Mouse (Mus musculus): ENCODE data around the gene Ctnna3. TPM values are rescaled to one million over a fixed set of nuclear protein-coding genes. Genes with fewer than 3 reads are reported as not detected.

Gene Ctnna3
- polyA plus RNA-seq, 1 experiment from 2014 or later = 0.40 TPM

GRCm38 (mm10) chr10:63457292-63458128 lies 27.6 kb downstream of the Ctnna3 start:
- DNase-seq (ENCODE audit: low spot score) = no peak
- H3K36me3 ChIP-seq (ENCODE audit: control insufficient read depth, insufficient read depth, low read length) = no peaks in the 10 kb centered on the region
- no peak overlapping the region for H3K9ac ChIP-seq (ENCODE audit: low read depth, low read length)
- no peak overlapping the region for H3K27ac ChIP-seq (ENCODE audit: low read depth, low read length)
- no peaks in the 10 kb centered on the region for H3K9me3 ChIP-seq (ENCODE audit: control insufficient read depth, low read length)
- ATAC-seq (replicated peaks; ENCODE audit: low FRiP score) = no peak
- H3K4me3 ChIP-seq (ENCODE audit: low read depth, low read length) = no peak overlapping the region
- no peak overlapping the region for H3K4me2 ChIP-seq
- H3K27me3 ChIP-seq (replicated peaks; ENCODE audit: control insufficient read depth, insufficient read depth, low read length) = no peaks in the 10 kb centered on the region
- WGBS = 53% methylated on average over 17 of the region's 17 CpGs
- H3K4me1 ChIP-seq (replicated peaks; ENCODE audit: control insufficient read depth, insufficient read depth, low read length) = no peaks in the 10 kb centered on the region

GRCm38 (mm10) chr10:63460935-63461334 lies 31.0 kb downstream of the Ctnna3 start:
- no peaks in the 10 kb centered on the region for H3K27me3 ChIP-seq (replicated peaks; ENCODE audit: control insufficient read depth, insufficient read depth, low read length)
- no peak overlapping the region for H3K4me3 ChIP-seq (ENCODE audit: low read depth, low read length)
- DNase-seq (ENCODE audit: low spot score) (no peak), ATAC-seq (replicated peaks; ENCODE audit: low FRiP score) (no peak)
- no peaks in the 10 kb centered on the region for H3K36me3 ChIP-seq (ENCODE audit: control insufficient read depth, insufficient read depth, low read length)
- H3K4me2 ChIP-seq = no peak overlapping the region
- WGBS = 66% methylated on average over 5 of the region's 5 CpGs
- no peaks in the 10 kb centered on the region for H3K4me1 ChIP-seq (replicated peaks; ENCODE audit: control insufficient read depth, insufficient read depth, low read length)
- no peak overlapping the region for H3K27ac ChIP-seq (ENCODE audit: low read depth, low read length)
- no peak overlapping the region for H3K9ac ChIP-seq (ENCODE audit: low read depth, low read length)
- no peaks in the 10 kb centered on the region for H3K9me3 ChIP-seq (ENCODE audit: control insufficient read depth, low read length)

GRCm38 (mm10) chr10:63472473-63472872 lies 42.6 kb downstream of the Ctnna3 start:
- H3K9me3 ChIP-seq (ENCODE audit: control insufficient read depth, low read length) = no peaks in the 10 kb centered on the region
- H3K4me1 ChIP-seq (replicated peaks; ENCODE audit: control insufficient read depth, insufficient read depth, low read length) = no peaks in the 10 kb centered on the region
- no peak overlapping the region for H3K4me3 ChIP-seq (ENCODE audit: low read depth, low read length)
- H3K9ac ChIP-seq (ENCODE audit: low read depth, low read length) = no peak overlapping the region
- ATAC-seq (replicated peaks; ENCODE audit: low FRiP score) (no peak), DNase-seq (ENCODE audit: low spot score) (no peak)
- no peaks in the 10 kb centered on the region for H3K27me3 ChIP-seq (replicated peaks; ENCODE audit: control insufficient read depth, insufficient read depth, low read length)
- H3K4me2 ChIP-seq = no peak overlapping the region
- H3K27ac ChIP-seq (ENCODE audit: low read depth, low read length) = no peak overlapping the region
- 66% methylated on average over 6 of the region's 6 CpGs for WGBS
- no peaks in the 10 kb centered on the region for H3K36me3 ChIP-seq (ENCODE audit: control insufficient read depth, insufficient read depth, low read length)

- ATAC-seq (replicated peaks; ENCODE audit: low FRiP score) = no peak
These were observed 46.3 kb downstream of the Ctnna3 start for GRCm38 (mm10) chr10:63476167-63476647.

GRCm38 (mm10) chr10:63478946-63479345 lies 49.0 kb downstream of the Ctnna3 start:
- H3K4me2 ChIP-seq = no peak overlapping the region
- H3K4me1 ChIP-seq (replicated peaks; ENCODE audit: control insufficient read depth, insufficient read depth, low read length) = no peaks in the 10 kb centered on the region
- no peak overlapping the region for H3K4me3 ChIP-seq (ENCODE audit: low read depth, low read length)
- ATAC-seq (replicated peaks; ENCODE audit: low FRiP score) (no peak), DNase-seq (ENCODE audit: low spot score) (no peak)
- H3K9me3 ChIP-seq (ENCODE audit: control insufficient read depth, low read length) = no peaks in the 10 kb centered on the region
- H3K9ac ChIP-seq (ENCODE audit: low read depth, low read length) = no peak overlapping the region
- WGBS = 36% methylated on average over 2 of the region's 2 CpGs
- no peaks in the 10 kb centered on the region for H3K36me3 ChIP-seq (ENCODE audit: control insufficient read depth, insufficient read depth, low read length)
- H3K27me3 ChIP-seq (replicated peaks; ENCODE audit: control insufficient read depth, insufficient read depth, low read length) = no peaks in the 10 kb centered on the region
- no peak overlapping the region for H3K27ac ChIP-seq (ENCODE audit: low read depth, low read length)

More at GRCm38 (mm10) chr10:63476167-63476647, 46.3 kb downstream of the Ctnna3 start:
- Histone ChIP-seq H3K4me1 (replicated peaks; ENCODE audit: control insufficient read depth, insufficient read depth, low read length) (no peaks in the 10 kb centered on the region), H3K9ac (ENCODE audit: low read depth, low read length) (no peak overlapping the region), H3K9me3 (ENCODE audit: control insufficient read depth, low read length) (no peaks in the 10 kb centered on the region), H3K4me3 (ENCODE audit: low read depth, low read length) (no peak overlapping the region), H3K36me3 (ENCODE audit: control insufficient read depth, insufficient read depth, low read length) (no peaks in the 10 kb centered on the region), H3K4me2 (no peak overlapping the region), H3K27me3 (replicated peaks; ENCODE audit: control insufficient read depth, insufficient read depth, low read length) (no peaks in the 10 kb centered on the region), H3K27ac (ENCODE audit: low read depth, low read length) (no peak overlapping the region)
- no peak for DNase-seq (ENCODE audit: low spot score)
- 53% methylated on average over 10 of the region's 10 CpGs for WGBS

GRCm38 (mm10) chr10:63480066-63480465 lies 50.2 kb downstream of the Ctnna3 start:
- no peaks in the 10 kb centered on the region for H3K9me3 ChIP-seq (ENCODE audit: control insufficient read depth, low read length)
- no peak overlapping the region for H3K4me2 ChIP-seq
- ATAC-seq (replicated peaks; ENCODE audit: low FRiP score) = no peak
- H3K27ac ChIP-seq (ENCODE audit: low read depth, low read length) = no peak overlapping the region
- no peaks in the 10 kb centered on the region for H3K36me3 ChIP-seq (ENCODE audit: control insufficient read depth, insufficient read depth, low read length)
- H3K4me3 ChIP-seq (ENCODE audit: low read depth, low read length) = no peak overlapping the region
- 56% methylated on average over 5 of the region's 5 CpGs for WGBS
- H3K4me1 ChIP-seq (replicated peaks; ENCODE audit: control insufficient read depth, insufficient read depth, low read length) = no peaks in the 10 kb centered on the region
- no peaks in the 10 kb centered on the region for H3K27me3 ChIP-seq (replicated peaks; ENCODE audit: control insufficient read depth, insufficient read depth, low read length)
- no peak overlapping the region for H3K9ac ChIP-seq (ENCODE audit: low read depth, low read length)
- DNase-seq (ENCODE audit: low spot score) = no peak

GRCm38 (mm10) chr10:63488346-63488745 lies 58.4 kb downstream of the Ctnna3 start:
- H3K36me3 ChIP-seq (ENCODE audit: control insufficient read depth, insufficient read depth, low read length) = no peaks in the 10 kb centered on the region
- H3K4me1 ChIP-seq (replicated peaks; ENCODE audit: control insufficient read depth, insufficient read depth, low read length) = no peaks in the 10 kb centered on the region
- ATAC-seq (replicated peaks; ENCODE audit: low FRiP score) = no peak
- no peaks in the 10 kb centered on the region for H3K9me3 ChIP-seq (ENCODE audit: control insufficient read depth, low read length)
- H3K27me3 ChIP-seq (replicated peaks; ENCODE audit: control insufficient read depth, insufficient read depth, low read length) = no peaks in the 10 kb centered on the region
- no peak overlapping the region for H3K9ac ChIP-seq (ENCODE audit: low read depth, low read length)
- WGBS = 77% methylated on average over 7 of the region's 7 CpGs
- no peak for DNase-seq (ENCODE audit: low spot score)
- H3K4me2 ChIP-seq = no peak overlapping the region
- no peak overlapping the region for H3K27ac ChIP-seq (ENCODE audit: low read depth, low read length)
- no peak overlapping the region for H3K4me3 ChIP-seq (ENCODE audit: low read depth, low read length)

GRCm38 (mm10) chr10:63523956-63524355 lies 94.1 kb downstream of the Ctnna3 start:
- WGBS = 64% methylated on average over 3 of the region's 3 CpGs
- Histone ChIP-seq H3K9me3 (ENCODE audit: control insufficient read depth, low read length) (no peaks in the 10 kb centered on the region), H3K27ac (ENCODE audit: low read depth, low read length) (no peak overlapping the region), H3K4me2 (no peak overlapping the region), H3K4me1 (replicated peaks; ENCODE audit: control insufficient read depth, insufficient read depth, low read length) (no peaks in the 10 kb centered on the region), H3K36me3 (ENCODE audit: control insufficient read depth, insufficient read depth, low read length) (no peaks in the 10 kb centered on the region), H3K27me3 (replicated peaks; ENCODE audit: control insufficient read depth, insufficient read depth, low read length) (no peaks in the 10 kb centered on the region), H3K4me3 (ENCODE audit: low read depth, low read length) (no peak overlapping the region), H3K9ac (ENCODE audit: low read depth, low read length) (no peak overlapping the region)
- ATAC-seq (replicated peaks; ENCODE audit: low FRiP score) (no peak), DNase-seq (ENCODE audit: low spot score) (no peak)

- no peak overlapping the region for H3K4me3 ChIP-seq (ENCODE audit: low read depth, low read length)
- H3K27me3 ChIP-seq (replicated peaks; ENCODE audit: control insufficient read depth, insufficient read depth, low read length) = no peaks in the 10 kb centered on the region
- no peak overlapping the region for H3K27ac ChIP-seq (ENCODE audit: low read depth, low read length)
- no peak overlapping the region for H3K4me2 ChIP-seq
- ATAC-seq (replicated peaks; ENCODE audit: low FRiP score) = no peak
- WGBS = 67% methylated on average over 4 of the region's 4 CpGs
- no peaks in the 10 kb centered on the region for H3K4me1 ChIP-seq (replicated peaks; ENCODE audit: control insufficient read depth, insufficient read depth, low read length)
- DNase-seq (ENCODE audit: low spot score) = no peak
- no peak overlapping the region for H3K9ac ChIP-seq (ENCODE audit: low read depth, low read length)
- no peaks in the 10 kb centered on the region for H3K9me3 ChIP-seq (ENCODE audit: control insufficient read depth, low read length)
- no peaks in the 10 kb centered on the region for H3K36me3 ChIP-seq (ENCODE audit: control insufficient read depth, insufficient read depth, low read length)
These were observed 96.1 kb downstream of the Ctnna3 start for GRCm38 (mm10) chr10:63526027-63526426.
